Mouse (Mus musculus) layer of hippocampus, adult 8-10 months (tissue): ENCODE measurements around the gene Gmps. TPM values are rescaled to one million over a fixed set of nuclear protein-coding genes. Genes with fewer than 3 reads are reported as not detected.
A peak's percentile ranks its signal among the peaks of the same experiment; 100 is the strongest.

Experiments
- DNase-seq, 2 experiments: peaks; one replicate each; pipeline ENCODE4 v3.0.0; 2022; ENCODE audit warnings: low spot score in 2 of 2
- total RNA-seq, 4 experiments: library from RNA; stranded (reverse); gene quantifications; 2 replicates each; pipeline ENCODE4 v1.2.4; 2022

Gene Gmps
- total RNA-seq: 10 to 100 TPM; 39.3 to 56.4 (median 47.0) TPM

- peak; percentile 89 for DNase-seq
Measured at GRCm38 (mm10) chr3:63975955-63976908, at the start of gene Gmps. TSS of gene Gmps (plus strand) at chr3:63976106.

GRCm38 (mm10) chr3:63928878-63929859 is 46.7 kb upstream of the Gmps start, which contains the start of gene E130311K13Rik:
TSS of gene E130311K13Rik (minus strand) at chr3:63929472.
- peak; percentile 76 to 92 for DNase-seq

- no peak for DNase-seq
Measured at GRCm38 (mm10) chr3:63938928-63939327, 37.0 kb upstream of the Gmps start.

- DNase-seq: peak; percentile 25 to 35
Measured at GRCm38 (mm10) chr3:63941204-63941850, 34.6 kb upstream of the Gmps start.

- DNase-seq: no peak
Measured at GRCm38 (mm10) chr3:63949837-63950236, 26.1 kb upstream of the Gmps start.

GRCm38 (mm10) chr3:63963421-63964099 is 12.3 kb upstream of the Gmps start:
- peak in 1 of 2 experiments; percentile 3 for DNase-seq

- DNase-seq: peak; percentile 99 to 100
Measured at GRCm38 (mm10) chr3:63964100-63964921, 11.6 kb upstream of the Gmps start, which contains the start of gene Slc33a1. TSS of gene Slc33a1 (minus strand) at chr3:63964768.

- no peak for DNase-seq
Measured at GRCm38 (mm10) chr3:63964922-63965249, 11.0 kb upstream of the Gmps start.

GRCm38 (mm10) chr3:63965929-63966328 is 10.0 kb upstream of the Gmps start:
- DNase-seq: no peak

- no peak for DNase-seq
Measured at GRCm38 (mm10) chr3:63977895-63978294, 2.0 kb downstream of the Gmps start.

- no peak for DNase-seq
Measured at GRCm38 (mm10) chr3:63986656-63987055, 10.8 kb downstream of the Gmps start.

GRCm38 (mm10) chr3:63988722-63989440 is 13.0 kb downstream of the Gmps start:
- no peak for DNase-seq

- DNase-seq: no peak
Measured at GRCm38 (mm10) chr3:64021436-64021835, 45.5 kb downstream of the Gmps start.

- DNase-seq: no peak
Measured at GRCm38 (mm10) chr3:64021867-64022266, 46.0 kb downstream of the Gmps start.

- DNase-seq: no peak
Measured at GRCm38 (mm10) chr3:64029846-64030245, 53.9 kb downstream of the Gmps start.

GRCm38 (mm10) chr3:64038136-64038841 is 62.4 kb downstream of the Gmps start:
- no peak for DNase-seq

GRCm38 (mm10) chr3:64039818-64040784 is 64.2 kb downstream of the Gmps start:
- peak; percentile 75 to 92 for DNase-seq
